8 mouse cellular contexts compared by ENCODE assay signal in genomic region chr15:91165021-91165420, GRCm38 (mm10). TPM values are rescaled to one million over a fixed set of nuclear protein-coding genes. Genes with fewer than 3 reads are reported as not detected.
DNase-seq lines count a peak whose midpoint lies in the region; ATAC-seq and TF ChIP-seq lines count a peak whose summit lies in the region.

No protein-coding gene starts in this region.

- no peak overlapping the region; the same call in 1 of the 2 replicates for H3K9ac ChIP-seq in midbrain, embryonic 11.5 days (ENCODE audit: low read length)

- WGBS in cerebellum, adult 2 months = 6% methylated on average over 5 of the region's 5 CpGs
- WGBS in midbrain, embryonic 11.5 days = 3% methylated on average over 5 of the region's 5 CpGs

- H3K9me3 ChIP-seq in midbrain, embryonic 11.5 days (ENCODE audit: control insufficient read depth, low read length) = no peaks in the 10 kb centered on the region

- H3K27ac ChIP-seq in cerebellum, adult 2 months (ENCODE audit: insufficient read depth, low read length) = no peak overlapping the region
- H3K27ac ChIP-seq in midbrain, embryonic 11.5 days (ENCODE audit: low read depth, low read length) = no peak overlapping the region

- intact Hi-C loops in heart, postnatal 10 days (cut with DNase I) = loop anchor here (2.0 kb wide), 1 partner anchor 126 kb away; no protein-coding TSS in a partner anchor
- intact Hi-C loops in heart, postnatal 14 days (cut with DNase I) = loop anchor here (10.0 kb wide), 1 partner anchor 140 kb away; no protein-coding TSS in a partner anchor

- no peaks in the 10 kb centered on the region for H3K27me3 ChIP-seq in cerebellum, adult 2 months (ENCODE audit: control insufficient read depth, insufficient read depth, low read length)
- no peaks in the 10 kb centered on the region for H3K27me3 ChIP-seq in midbrain, embryonic 11.5 days (ENCODE audit: control insufficient read depth, insufficient read depth, low read length)

- peak; percentile 45 for ATAC-seq in granulocyte monocyte progenitor cell, adult 5-6 weeks (replicated peaks; ENCODE audit: poor library complexity, severe bottlenecking)
- ATAC-seq in midbrain, embryonic 11.5 days (ENCODE audit: low FRiP score) = peak; percentile 65
- ATAC-seq in erythroid progenitor cell, adult 5-6 weeks (replicated peaks; ENCODE audit: low FRiP score, poor library complexity, severe bottlenecking) = no peak

- DNase-seq in heart, postnatal 10 days = peak; percentile 7
- no peak for DNase-seq in heart, postnatal 14 days
- DNase-seq in cerebellum, adult 2 months = peak; percentile 40 to 56
- DNase-seq in layer of hippocampus, postnatal 36 days = peak; percentile 14 to 34
- DNase-seq in midbrain, embryonic 11.5 days (ENCODE audit: low spot score, missing footprints) = no peak
- no peak for DNase-seq in ovary, postnatal 10 days (ENCODE audit: low spot score)

- no peak for TF ChIP-seq POLR2A in cerebellum, adult 2 months (IDR thresholded peaks at IDR 0.05; ENCODE audit: borderline replicate concordance, insufficient read depth, low read length)

- no peak overlapping the region for H3K4me2 ChIP-seq in midbrain, embryonic 11.5 days

- no peak overlapping the region for H3K4me3 ChIP-seq in cerebellum, adult 2 months (replicated peaks; ENCODE audit: insufficient read depth, low read depth, low read length)
- no peak overlapping the region for H3K4me3 ChIP-seq in midbrain, embryonic 11.5 days (ENCODE audit: low read depth, low read length)

- H3K4me1 ChIP-seq in cerebellum, adult 2 months (ENCODE audit: control insufficient read depth, insufficient read depth, low read length) = no peaks in the 10 kb centered on the region
- no peaks in the 10 kb centered on the region for H3K4me1 ChIP-seq in midbrain, embryonic 11.5 days (ENCODE audit: control insufficient read depth, insufficient read depth, low read length)

- TF ChIP-seq CTCF in cerebellum, adult 2 months (IDR thresholded peaks at IDR 0.05; ENCODE audit: borderline replicate concordance, insufficient read depth, low read depth, low read length) = peak; percentile 42; the same call in 1 of the 2 replicates

- H3K36me3 ChIP-seq in midbrain, embryonic 11.5 days (ENCODE audit: control insufficient read depth, insufficient read depth, low read length) = 0 out of 2 replicates have a peak, but pooled peaks cover 4% of the 10 kb centered on the region

RNA-seq across cellular contexts. Expression of gene Abcd2, which starts 26.6 kb away (rescaled TPM):
- 1 to 10 TPM; 2.4 to 2.7 TPM for total RNA-seq in heart, postnatal 10 days (2021)
- total RNA-seq in heart, postnatal 14 days (2021) = 1 to 10 TPM; 5.5 to 6.1 TPM
- 23.7 and 26.0 TPM in 2 replicates for polyA plus RNA-seq in cerebellum, adult 2 months (2012; rRNA removed)
- 29.6 and 42.3 TPM in 2 replicates for total RNA-seq in granulocyte monocyte progenitor cell, adult 5-6 weeks (2014; fragmentation: Nextera tagmentation)
- 45.2 and 58.2 TPM in 2 replicates for total RNA-seq in granulocyte monocyte progenitor cell, adult 5-6 weeks (2017)
- 10 to 100 TPM; 17.8 to 18.8 TPM for total RNA-seq in layer of hippocampus, postnatal 36 days (2021)
- polyA plus RNA-seq in midbrain, embryonic 11.5 days (2014; fragmentation: Nextera tagmentation; extraction: Ambion mirVana) = 32.5 and 36.2 TPM in 2 replicates
- total RNA-seq in erythroid progenitor cell, adult 5-6 weeks (2015; ENCODE audit: low replicate concordance) = 5.4 and 5.8 TPM in 2 replicates
- total RNA-seq in erythroid progenitor cell, adult 5-6 weeks (2017; ENCODE audit: low replicate concordance) = 3.9 and 7.2 TPM in 2 replicates

RNA-seq across cellular contexts. Expression of gene CN725425, which starts 34.3 kb away (rescaled TPM):
- total RNA-seq in heart, postnatal 10 days (2021) = not detected
- total RNA-seq in heart, postnatal 14 days (2021) = under 1 TPM; 0.20 to 0.29 TPM
- polyA plus RNA-seq in cerebellum, adult 2 months (2012; rRNA removed) = 0.15 and 0.17 TPM in 2 replicates
- not detected in 2 replicates for total RNA-seq in granulocyte monocyte progenitor cell, adult 5-6 weeks (2014; fragmentation: Nextera tagmentation)
- not detected in 2 replicates for total RNA-seq in granulocyte monocyte progenitor cell, adult 5-6 weeks (2017)
- total RNA-seq in layer of hippocampus, postnatal 36 days (2021) = under 1 TPM in 1 of 2 experiments, not detected in 1; 0.17 TPM
- not detected in 2 replicates for polyA plus RNA-seq in midbrain, embryonic 11.5 days (2014; fragmentation: Nextera tagmentation; extraction: Ambion mirVana)
- not detected in 2 replicates for total RNA-seq in erythroid progenitor cell, adult 5-6 weeks (2015; ENCODE audit: low replicate concordance)
- not detected in 2 replicates for total RNA-seq in erythroid progenitor cell, adult 5-6 weeks (2017; ENCODE audit: low replicate concordance)

Comparison
In these comparisons a context has a peak if more than half of its experiments do, and no peak if none do; other contexts are left out.
1. DNase-seq: peak in heart, postnatal 10 days (2 of 2), cerebellum, adult 2 months (2 of 2) and layer of hippocampus, postnatal 36 days (2 of 2); none in heart, postnatal 14 days (0 of 2), midbrain, embryonic 11.5 days (single experiment) and ovary, postnatal 10 days (single experiment).